Mouse (Mus musculus): ENCODE measurements at regions not wholly inside any gene's neighbourhood (a gene's known extent, or its start where the extent isn't known, plus 50 kb on each side); places are given as distances from the start of the nearest gene placed in this dataset.
"Not testable (repeated sequence)": the region's sequence is repeated elsewhere in the genome, so short reads cannot be mapped to it uniquely, and the experiment has no call there.

DNA sequence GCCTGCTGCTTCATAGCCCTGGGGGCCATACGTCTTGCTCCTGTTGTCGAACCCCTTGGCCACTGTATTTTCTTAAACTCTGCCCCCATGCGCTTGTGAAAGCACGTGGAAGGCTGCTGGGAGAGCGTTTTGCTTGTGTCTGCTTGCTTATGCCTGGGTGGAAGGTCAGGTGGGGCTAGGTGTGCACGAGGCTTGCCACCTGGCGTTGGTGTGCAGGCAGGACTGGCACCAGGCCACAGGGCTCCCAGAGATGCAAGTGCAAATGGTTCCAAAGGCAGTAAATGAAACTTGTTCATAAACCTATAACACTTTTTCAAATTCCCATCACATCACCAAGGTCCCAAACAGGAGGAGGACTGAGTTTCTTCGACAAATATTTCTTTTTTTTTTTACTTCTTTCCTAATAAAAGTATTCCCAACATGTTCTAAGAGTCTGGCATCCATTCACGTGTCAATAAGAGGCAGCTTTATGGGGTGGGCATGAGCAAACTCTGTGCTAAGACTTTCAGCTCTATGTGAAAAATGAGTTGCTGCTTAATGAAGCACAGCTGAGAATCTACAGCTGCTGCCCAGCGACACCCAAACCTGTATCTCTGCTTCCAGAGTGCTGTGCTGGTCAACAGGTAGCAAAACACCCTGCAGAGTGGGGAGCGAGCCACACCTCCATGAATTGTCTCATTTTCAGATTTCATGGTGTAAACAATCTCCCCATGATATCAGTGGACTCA, 116.0 kb upstream of the Gmds start:
- no peak for DNase-seq (ENCODE audit: low read depth)

DNA sequence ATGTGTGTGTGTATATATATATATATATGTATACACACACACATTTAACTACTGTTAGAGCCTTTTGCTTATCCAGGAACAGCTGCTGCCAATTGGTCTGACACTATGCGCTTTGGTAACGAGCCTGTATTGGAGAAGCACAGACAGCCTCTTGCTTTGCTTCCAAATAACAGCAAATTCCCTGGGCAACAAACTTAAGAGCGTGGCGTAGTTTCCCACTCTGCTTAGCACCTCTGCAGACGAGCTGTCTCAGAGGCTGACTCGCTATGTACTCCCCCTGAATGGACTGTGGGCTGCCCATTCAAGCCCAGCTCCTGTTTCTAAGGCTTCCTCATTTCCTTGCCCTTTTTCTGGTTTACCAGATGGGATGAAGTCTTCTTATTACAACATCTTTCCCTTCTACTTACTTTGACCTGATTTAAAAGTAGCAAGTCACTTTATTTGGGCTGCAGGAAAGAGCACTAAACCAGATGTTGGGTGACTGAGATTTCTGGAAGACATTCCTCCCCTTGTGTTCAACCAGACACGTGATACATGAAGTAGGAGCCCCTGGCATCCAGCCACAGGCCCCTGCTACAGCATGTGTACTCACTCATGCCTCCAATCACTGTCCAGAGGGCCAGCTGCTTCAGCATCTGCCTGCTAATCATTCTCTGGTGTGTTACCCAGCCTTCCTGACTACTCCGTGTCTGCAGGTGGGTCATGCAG, 111.3 kb upstream of the Gmds start:
- peak; percentile 94 for DNase-seq (ENCODE audit: low read depth)

DNA sequence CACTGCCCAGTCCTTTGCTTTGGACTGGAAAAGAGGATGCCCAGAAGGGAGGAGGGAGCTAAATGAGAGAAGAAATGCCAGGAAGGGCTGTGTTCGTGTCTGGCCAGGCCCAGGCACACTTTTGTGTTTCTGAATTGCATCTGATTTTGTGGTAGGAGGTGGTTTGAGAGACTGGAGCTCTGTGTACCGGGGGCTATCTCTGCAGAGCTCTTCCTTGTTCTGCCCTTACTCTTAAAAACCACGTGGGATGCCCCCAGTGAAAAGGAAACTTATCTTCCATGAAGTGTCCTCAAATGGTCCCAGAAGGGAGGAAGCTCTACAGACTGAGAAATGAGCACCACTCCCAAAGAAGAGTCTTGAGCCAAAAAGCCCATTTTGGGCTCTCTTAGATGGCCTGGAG, 106.0 kb upstream of the Gmds start:
- no peak for DNase-seq (ENCODE audit: low read depth)

DNA sequence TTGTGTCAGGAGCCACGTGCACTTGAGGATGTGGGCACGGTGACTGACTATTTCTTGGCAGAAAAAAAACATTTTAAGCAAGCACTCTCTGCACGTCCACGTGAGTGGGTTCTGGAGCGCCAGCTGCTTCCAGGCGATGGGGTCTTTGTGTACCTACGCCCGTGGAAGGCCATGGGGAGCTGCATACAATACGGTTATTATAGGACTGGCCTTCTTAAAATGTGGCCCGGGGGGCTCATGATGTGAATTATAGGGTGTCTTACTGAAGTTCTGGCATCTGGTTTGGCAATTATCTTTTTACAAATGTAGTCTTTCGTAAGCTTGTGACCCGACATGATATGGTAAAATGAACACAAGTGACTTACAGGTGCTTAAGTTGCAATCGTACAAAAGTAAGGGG, 103.5 kb upstream of the Gmds start:
- no peak for DNase-seq (ENCODE audit: low read depth)

DNA sequence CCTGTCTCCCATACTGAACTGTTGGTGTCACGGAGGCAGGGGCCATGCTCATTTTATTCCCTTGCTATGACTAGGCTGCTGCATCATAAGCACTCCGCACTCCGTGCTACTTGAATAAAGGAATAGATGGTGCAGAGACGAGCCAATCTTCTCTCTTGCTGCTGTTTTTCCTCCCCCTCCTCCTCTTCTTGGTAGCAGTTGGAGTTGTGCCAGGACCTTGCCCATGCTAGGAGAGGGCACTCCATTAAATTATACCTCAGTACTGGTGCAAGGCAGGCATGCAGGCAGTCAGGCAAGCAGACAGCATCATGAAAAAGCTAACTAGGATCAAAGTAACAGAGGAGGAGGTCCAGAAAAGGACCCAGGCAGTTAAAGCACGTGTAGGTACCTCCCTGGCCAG, 96.6 kb upstream of the Gmds start:
- DNase-seq (ENCODE audit: low read depth) = no peak

DNA sequence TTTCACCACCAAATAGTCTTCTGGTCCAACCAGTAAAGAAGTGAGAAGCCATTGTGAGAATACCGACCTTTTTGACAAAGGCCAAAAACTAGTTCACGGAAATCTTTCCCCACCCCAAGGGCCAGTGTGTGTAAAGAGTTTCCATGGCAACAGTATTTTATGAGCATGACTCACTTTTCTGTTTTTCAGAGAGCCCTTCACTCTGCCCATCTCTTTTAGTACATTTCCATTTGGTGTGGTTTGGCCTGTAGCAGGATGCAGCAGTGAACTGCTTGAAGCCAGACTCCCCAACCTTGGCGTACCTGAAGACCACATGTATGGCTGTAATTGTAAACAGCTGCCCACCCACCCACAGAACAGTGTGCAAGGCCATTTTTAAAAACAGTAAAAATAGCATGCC, 89.9 kb upstream of the Gmds start:
- peak; percentile 79 for DNase-seq (ENCODE audit: low read depth)

DNA sequence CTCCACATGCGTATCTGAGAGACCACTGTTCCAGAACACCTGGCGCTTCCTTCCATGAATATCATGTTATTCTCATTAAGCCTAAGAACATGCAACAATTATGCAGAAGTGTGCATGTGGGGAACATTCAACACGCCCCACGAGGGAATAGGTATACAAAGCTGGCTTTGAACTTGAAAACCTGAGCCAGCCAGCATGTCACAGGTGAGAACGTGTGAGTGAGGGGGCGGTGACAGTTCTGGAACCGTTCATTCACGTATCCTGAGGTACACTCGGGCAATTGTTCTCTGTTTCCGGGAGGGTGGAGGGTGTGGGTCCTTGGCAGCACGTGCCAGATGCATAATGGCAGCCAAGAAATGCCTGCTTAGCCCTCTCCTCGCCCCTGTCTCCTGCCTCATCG, 88.4 kb upstream of the Gmds start:
- DNase-seq (ENCODE audit: low read depth) = no peak

DNA sequence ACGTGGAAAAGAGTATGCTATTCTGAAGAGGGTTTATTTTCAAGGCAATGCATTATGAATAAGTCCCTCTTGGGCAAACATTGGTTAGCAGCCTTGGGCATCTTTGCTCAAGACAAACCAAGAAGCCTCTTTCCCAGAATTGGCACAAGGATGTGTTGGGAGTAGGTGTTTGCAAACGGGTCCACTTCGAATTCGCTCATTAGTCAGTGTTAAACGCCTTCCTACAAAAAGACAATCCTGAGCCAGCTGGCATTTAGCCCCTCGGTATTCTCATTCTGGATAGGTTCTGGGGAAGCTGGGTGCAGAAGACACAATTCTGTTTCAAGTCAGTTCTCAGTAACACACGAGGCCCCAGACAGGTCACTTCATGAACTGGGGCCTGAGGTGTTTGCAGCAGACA, 87.7 kb upstream of the Gmds start:
- DNase-seq (ENCODE audit: low read depth) = no peak

DNA sequence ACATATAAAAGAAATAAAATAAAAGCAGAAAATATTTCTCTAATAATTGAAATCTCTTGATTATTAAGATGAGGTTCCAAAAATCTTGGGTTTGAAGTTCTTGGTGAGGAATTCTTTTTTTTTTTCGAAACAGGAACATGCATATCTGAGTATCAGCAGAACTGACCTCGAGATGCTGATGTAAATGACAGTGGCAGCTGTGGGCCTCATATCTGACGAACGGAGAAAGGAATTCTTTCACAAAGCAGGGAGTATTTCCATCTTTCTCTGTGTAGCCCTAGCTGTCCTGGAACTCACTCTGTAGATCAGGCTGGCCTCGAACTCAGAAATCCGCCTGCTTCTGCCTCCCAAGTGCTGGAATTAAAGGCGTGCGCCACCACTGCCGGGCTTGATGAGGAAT, 86.0 kb upstream of the Gmds start:
- not testable (repeated sequence) for DNase-seq (ENCODE audit: low read depth)

DNA sequence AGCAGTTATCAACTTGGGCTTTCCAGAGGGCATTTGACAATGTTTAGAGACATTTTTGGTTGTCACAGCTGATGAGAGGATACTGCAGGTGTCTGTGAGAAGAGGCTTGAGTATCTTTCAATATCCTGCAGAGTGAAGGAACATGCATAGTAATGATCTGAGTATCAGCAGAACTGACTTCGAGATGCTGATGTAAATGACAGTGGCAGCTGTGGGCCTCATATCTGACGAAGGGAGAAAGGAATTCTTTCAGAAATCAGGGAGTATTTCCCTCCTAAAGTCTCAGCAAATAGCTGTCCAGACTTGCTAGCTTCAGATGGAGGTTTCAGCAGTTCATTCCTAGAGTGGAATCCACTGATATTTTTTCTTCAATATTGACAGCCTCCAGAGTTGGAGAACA, 83.9 kb upstream of the Gmds start:
- DNase-seq (ENCODE audit: low read depth) = no peak

DNA sequence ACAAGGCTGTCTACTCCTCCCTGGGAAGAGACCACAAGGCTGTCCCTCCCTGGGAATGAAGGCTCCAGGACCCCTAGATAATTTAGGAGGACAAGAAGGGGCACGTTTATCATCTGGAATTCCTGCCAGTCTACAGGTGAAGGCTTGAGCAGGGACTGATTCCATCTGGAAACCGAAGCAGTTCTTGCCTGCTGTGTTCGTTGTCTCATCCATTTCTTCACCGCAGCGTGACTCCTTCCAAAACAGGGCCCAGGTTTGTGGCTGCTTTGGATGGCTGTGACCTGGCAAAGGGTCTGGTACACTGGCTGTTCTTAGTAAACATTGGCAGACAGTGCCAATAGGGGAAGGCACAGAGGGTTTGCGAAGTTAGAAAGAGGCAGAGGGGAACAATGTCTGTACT, 80.8 kb upstream of the Gmds start:
- no peak for DNase-seq (ENCODE audit: low read depth)

DNA sequence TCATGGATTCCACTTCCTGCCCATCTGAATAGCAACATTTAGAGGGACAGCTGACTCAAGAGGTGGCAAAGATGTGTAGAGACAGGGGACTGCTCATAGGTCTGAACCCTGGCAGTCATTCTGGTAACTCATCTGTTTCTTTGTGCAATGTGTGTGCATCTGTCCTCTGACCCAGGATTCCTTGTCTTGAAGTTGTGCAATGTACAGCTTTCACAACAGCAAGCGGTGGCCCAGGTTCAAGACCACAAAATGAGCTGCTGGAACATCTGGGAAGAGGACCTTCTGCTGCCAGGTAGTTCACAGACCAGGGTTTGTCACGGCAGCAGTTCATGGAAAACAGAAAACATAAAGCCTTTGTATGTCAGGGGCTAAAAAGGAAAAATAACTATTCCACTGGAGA, 80.1 kb upstream of the Gmds start:
- DNase-seq (ENCODE audit: low read depth) = peak; percentile 65

DNA sequence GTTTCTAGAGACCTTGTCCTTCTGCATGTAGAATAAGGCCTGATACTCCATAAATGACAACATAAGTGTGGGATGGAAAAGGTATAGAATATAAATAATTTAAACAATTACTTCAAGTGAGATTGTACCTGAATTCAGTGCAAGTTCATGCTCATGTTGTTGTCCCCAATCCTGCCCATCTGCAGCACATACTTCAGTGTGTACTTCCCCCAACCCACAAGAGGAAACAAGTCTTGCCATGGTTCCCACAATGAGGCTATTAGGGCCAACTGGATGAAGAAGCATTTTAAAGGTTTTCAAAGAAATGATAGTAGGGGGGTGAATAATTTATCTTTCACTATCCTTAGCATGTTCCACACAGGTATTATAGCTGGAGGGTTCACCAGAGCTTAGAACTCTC, 79.4 kb upstream of the Gmds start:
- DNase-seq (ENCODE audit: low read depth) = no peak

DNA sequence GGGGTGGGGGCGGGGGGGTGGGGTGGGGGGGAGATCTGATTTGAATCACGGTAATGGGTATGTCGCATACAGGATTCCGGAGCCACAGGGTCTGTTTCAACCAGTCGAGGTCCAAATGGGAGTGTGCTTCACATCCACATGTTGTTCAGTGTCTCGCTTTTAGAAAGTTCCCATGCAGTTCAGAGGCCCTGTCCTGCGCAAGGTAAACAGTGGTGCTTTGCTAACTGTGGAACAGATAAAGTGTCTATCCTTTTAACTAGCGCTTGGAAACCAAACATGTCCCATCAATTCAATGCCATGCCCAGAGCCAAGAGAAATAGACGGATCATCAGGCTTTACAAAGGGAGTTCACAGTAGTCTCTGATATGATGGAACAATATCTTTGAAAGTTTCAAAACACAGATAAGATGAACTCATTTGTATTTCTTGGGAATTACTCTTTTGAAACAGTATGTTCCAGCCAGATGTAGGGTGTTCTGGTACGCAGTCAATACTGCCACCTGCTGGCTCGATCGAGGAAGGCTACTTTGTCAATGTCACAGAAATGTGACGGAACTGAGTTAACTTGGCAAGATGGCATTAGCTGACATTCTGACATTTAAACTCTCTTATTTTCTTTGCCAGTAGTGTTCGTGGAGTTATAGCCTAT, 72.9 kb upstream of the Gmds start:
- peak; percentile 73 for DNase-seq (ENCODE audit: low read depth)

DNA sequence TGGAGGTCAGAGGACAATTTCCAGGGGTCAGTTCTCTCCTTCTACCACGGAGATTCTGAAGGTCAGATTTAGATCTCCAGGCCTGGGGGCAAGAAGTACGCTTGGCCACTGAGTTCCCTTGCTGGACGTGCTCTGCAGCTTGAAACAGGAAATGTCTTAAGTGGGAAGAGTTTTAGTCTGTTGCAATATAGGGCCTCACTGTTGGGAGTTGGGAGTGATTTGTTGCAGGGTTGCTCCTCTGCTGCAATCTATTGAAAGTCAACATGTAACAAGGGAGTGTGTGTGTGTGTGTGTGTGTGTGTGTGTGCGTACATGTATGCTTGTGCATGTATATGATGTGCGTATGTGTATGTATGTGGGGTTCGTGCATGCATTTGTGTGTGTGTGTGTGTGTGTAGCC, 71.5 kb upstream of the Gmds start:
- no peak for DNase-seq (ENCODE audit: low read depth)

DNA sequence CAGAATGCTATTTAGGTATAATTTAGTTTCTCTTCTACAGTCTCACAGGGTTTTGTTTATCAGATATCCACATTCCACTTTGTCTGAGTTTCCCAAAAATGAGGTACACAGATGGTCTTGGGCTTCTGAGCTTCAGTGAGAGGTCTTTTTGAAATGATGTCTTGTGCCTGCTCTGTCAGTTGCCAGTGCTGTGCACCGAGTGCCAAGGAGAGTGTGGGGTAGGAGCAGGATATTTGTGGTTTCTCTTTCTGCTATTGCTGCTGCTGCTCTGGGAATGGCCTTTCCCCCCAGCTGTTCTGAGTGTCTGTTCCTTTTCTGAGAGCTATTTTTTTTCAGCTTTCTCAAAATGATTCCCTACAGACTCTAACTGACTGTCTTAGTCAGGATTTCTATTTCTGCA, 60.1 kb upstream of the Gmds start:
- DNase-seq (ENCODE audit: low read depth) = peak; percentile 79

Measured in NIH3T3 (cell line).